Comparison of ENCODE assay signal across 10 mouse cellular contexts in genomic region chrX:16911241-16911873, GRCm38 (mm10). TPM values are rescaled to one million over a fixed set of nuclear protein-coding genes. Genes with fewer than 3 reads are reported as not detected.
A peak's percentile ranks its signal among the peaks of the same experiment; 100 is the strongest.
DNase-seq lines count a peak whose midpoint lies in the region; ATAC-seq lines count a peak whose summit lies in the region.
"Had no signal": no experiment of that assay in that cellular context is flagged by ENCODE, and none has a peak within 500 bp of the region (broad histone marks: within the 10 kb centered on the region; RNA-seq: fewer than 3 reads in every experiment).

Gene Ndp, minus strand, starts transcription at chrX:16911774.

- no peaks in the 10 kb centered on the region for H3K36me3 ChIP-seq in kidney, embryonic 16.5 days (ENCODE audit: insufficient read depth, low read length)
- no peaks in the 10 kb centered on the region for H3K36me3 ChIP-seq in hindbrain, embryonic 12.5 days
- no peaks in the 10 kb centered on the region for H3K36me3 ChIP-seq in neural tube, embryonic 13.5 days

- H3K4me3 ChIP-seq in kidney, embryonic 16.5 days (ENCODE audit: low read length): peak within 1 kb of the TSS; percentile 29
- peak within 1 kb of the TSS; percentile 27 for H3K4me3 ChIP-seq in hindbrain, embryonic 12.5 days
- peak within 1 kb of the TSS; percentile 31 for H3K4me3 ChIP-seq in neural tube, embryonic 13.5 days
- H3K4me3 ChIP-seq: myocyte had no signal

- peaks cover 3% of the 10 kb centered on the region; the same call in 1 of the 2 replicates for H3K27me3 ChIP-seq in kidney, embryonic 16.5 days (ENCODE audit: insufficient read depth, low read length)
- H3K27me3 ChIP-seq in hindbrain, embryonic 12.5 days: no peaks in the 10 kb centered on the region
- H3K27me3 ChIP-seq in neural tube, embryonic 13.5 days: no peaks in the 10 kb centered on the region

- WGBS in kidney, embryonic 16.5 days: 24% methylated on average over 13 of the region's 13 CpGs
- WGBS in hindbrain, embryonic 12.5 days: 34% methylated on average over 13 of the region's 13 CpGs
- WGBS in neural tube, embryonic 13.5 days: 19% methylated on average over 13 of the region's 13 CpGs

- peak within 1 kb of the TSS; percentile 46 for H3K4me2 ChIP-seq in kidney, embryonic 16.5 days (replicated peaks; ENCODE audit: low read depth, low read length)
- peak within 1 kb of the TSS; percentile 49 for H3K4me2 ChIP-seq in hindbrain, embryonic 12.5 days (replicated peaks)
- H3K4me2 ChIP-seq in neural tube, embryonic 13.5 days: peak within 1 kb of the TSS; percentile 58

- no peak within 1 kb of the TSS for H3K9ac ChIP-seq in kidney, embryonic 16.5 days (replicated peaks; ENCODE audit: low read length)
- H3K9ac ChIP-seq in hindbrain, embryonic 12.5 days: peak within 1 kb of the TSS; percentile 38; the same call in 1 of the 2 replicates
- peak within 1 kb of the TSS; percentile 41 for H3K9ac ChIP-seq in neural tube, embryonic 13.5 days

- no peak for ATAC-seq in kidney, embryonic 16.5 days (ENCODE audit: low FRiP score, low TSS enrichment)
- no peak for ATAC-seq in hindbrain, embryonic 12.5 days (ENCODE audit: low FRiP score)
- peak; percentile 38; the same call in 1 of the 2 replicates for ATAC-seq in neural tube, embryonic 13.5 days (ENCODE audit: low read depth)
- no peak for ATAC-seq in megakaryocyte-erythroid progenitor cell, adult 5-6 weeks (replicated peaks; ENCODE audit: low FRiP score, low TSS enrichment, poor library complexity, severe bottlenecking)

- no peaks in the 10 kb centered on the region for H3K9me3 ChIP-seq in kidney, embryonic 16.5 days (ENCODE audit: low read length)
- no peaks in the 10 kb centered on the region for H3K9me3 ChIP-seq in hindbrain, embryonic 12.5 days (replicated peaks)
- no peaks in the 10 kb centered on the region for H3K9me3 ChIP-seq in neural tube, embryonic 13.5 days

- H3K27ac ChIP-seq in kidney, embryonic 16.5 days (ENCODE audit: low read length): no peak within 1 kb of the TSS
- peak within 1 kb of the TSS; percentile 64 for H3K27ac ChIP-seq in hindbrain, embryonic 12.5 days
- peak within 1 kb of the TSS; percentile 54 for H3K27ac ChIP-seq in neural tube, embryonic 13.5 days (replicated peaks)

- DNase-seq in kidney, postnatal 36 days: no peak
- DNase-seq in embryo, embryonic 10.5 days (ENCODE audit: low spot score): peak; percentile 24
- no peak for DNase-seq in thymus, postnatal 4 days
- no peak for DNase-seq in kidney, postnatal 4 days

- no peaks in the 10 kb centered on the region for H3K4me1 ChIP-seq in kidney, embryonic 16.5 days (ENCODE audit: insufficient read depth, low read length)
- H3K4me1 ChIP-seq in hindbrain, embryonic 12.5 days: no peaks in the 10 kb centered on the region
- no peaks in the 10 kb centered on the region for H3K4me1 ChIP-seq in neural tube, embryonic 13.5 days (replicated peaks)

RNA-seq across cellular contexts. Expression of gene Ndp, which starts in this region (rescaled TPM):
- 1.8 and 2.3 TPM in 2 replicates for polyA plus RNA-seq in kidney, embryonic 16.5 days (2015; fragmentation: Nextera tagmentation; extraction: Ambion mirVana)
- polyA plus RNA-seq in hindbrain, embryonic 12.5 days (2016; fragmentation: Nextera tagmentation; extraction: Ambion mirVana): 4.7 and 7.7 TPM in 2 replicates
- polyA plus RNA-seq in neural tube, embryonic 13.5 days (2015; fragmentation: Nextera tagmentation; extraction: Ambion mirVana): 8.6 and 8.8 TPM in 2 replicates
- total RNA-seq in megakaryocyte-erythroid progenitor cell, adult 5-6 weeks (2014; fragmentation: Nextera tagmentation): not detected in 2 replicates
- total RNA-seq in megakaryocyte-erythroid progenitor cell, adult 5-6 weeks (2017): not detected in 2 replicates
- total RNA-seq: gastrocnemius, adult 18-20 months had no signal
- polyA plus RNA-seq: myocyte had no signal
